Mouse (Mus musculus) gonadal fat pad, adult 2 months (tissue): Measurements from ENCODE around the gene Irak4. TPM values are rescaled to one million over a fixed set of nuclear protein-coding genes. Genes with fewer than 3 reads are reported as not detected.

Source experiments
- DNase-seq: peaks from one replicate; pipeline ENCODE4 v3.0.0-alpha.2; 2012; ENCODE audit warnings: low read depth
- polyA plus RNA-seq: library from polyadenylated mRNA; depleted of rRNA; stranded (reverse); fragments of >200 nt; gene quantifications from 2 replicates; pipeline ENCODE4 v1.2.3, GENCODE M21; 2012; rRNA removed

Gene Irak4
- polyA plus RNA-seq, 1 experiment = 8.7 TPM

DNA sequence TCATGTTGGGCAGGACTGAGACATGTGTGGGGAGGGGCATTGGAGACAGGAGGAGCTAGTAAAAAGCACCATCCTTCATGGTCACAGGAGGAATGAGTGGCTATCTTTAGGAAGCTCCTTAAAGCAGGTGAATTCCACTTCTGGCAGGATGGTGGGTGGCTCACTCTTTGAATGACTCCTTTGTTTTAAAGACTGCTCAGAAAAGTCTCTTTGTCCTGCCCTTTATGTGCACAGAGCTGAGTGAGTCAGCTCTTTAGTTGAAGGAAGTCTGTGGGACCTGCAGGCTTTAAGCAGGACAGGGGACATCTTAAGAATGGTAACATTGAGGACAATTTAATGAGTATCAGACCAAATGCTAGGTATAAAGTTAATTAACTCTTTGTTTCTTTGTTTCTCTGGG lies 77.5 kb downstream of the Irak4 start:
- no peak for DNase-seq

DNA sequence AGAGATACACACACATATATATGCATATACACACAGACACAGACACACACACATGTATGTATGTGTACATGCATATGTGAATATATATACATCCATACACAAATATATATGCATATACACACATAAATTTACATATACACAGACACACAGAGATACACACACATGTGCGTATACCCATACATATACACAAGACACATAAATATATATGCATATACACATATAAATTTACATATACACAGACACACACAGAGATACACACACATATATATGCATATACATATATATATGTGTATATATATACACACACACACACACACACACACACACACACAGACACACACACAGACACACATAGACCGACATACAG lies 85.0 kb downstream of the Irak4 start:
- no peak for DNase-seq

DNA sequence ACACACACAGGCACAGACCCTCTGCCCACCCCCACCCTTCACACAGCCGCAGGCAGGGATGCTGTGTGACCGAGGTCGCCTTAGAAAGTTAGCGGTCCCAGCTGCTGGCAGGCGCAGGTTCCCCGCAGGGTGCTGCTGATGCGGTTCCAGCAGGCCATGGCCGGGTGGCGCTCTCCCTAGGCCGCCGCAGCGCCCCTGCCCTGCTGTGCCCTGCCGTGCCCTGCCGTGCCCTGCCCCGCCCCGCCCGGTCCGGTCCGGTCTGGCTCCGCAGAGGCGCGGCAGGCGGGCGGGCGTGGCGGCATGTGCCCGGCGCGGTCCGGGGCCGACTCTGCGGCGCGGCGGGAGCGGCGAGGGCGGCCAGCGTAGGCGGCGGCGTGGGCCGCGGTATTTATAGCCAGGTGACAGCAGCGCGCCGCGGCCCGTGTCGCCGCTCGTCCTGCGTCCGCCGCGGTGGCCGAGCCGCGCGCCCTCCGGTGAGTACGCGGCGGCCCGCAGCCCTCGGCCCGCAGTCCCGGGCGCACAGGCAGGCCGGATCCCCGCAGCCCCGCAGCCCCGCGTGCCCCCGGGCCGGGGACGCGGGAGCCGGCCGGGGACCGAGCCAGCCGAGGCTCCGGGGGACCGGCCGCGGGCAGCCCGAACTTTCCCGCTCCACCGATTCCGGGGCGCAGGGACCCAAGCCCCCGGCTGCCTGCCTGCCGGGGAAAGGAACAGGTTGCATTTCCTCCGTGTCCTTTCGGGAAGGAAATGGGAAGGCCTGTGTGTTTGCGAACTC lies 85.6 kb downstream of the Irak4 start, which contains the start of gene Tmem117:
TSS of gene Tmem117 (plus strand) at position 403 of the 772 bp plus-strand sequence.
- no peak for DNase-seq

DNA sequence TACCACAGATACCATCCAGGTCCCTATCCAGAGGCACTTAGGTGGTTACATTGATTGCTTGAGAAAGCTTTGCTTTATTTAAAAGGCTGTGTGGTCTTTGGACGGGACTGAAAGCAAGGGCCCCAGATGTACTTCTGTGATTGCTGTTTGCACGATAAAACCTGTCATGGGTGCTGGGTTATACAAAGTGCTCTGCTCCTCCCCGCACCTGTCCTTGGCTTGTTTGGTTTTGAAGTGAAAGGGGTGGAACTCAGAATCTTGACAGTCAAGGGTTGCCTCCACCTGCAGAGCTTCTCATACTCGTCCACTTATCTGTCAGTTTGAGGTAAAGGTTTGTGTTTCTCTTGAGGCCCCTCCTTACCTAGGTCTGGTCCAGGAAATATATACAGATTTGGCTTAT lies 87.1 kb downstream of the Irak4 start:
- DNase-seq = no peak

Other genes starting within 250 kb of the Irak4 start
- 0.41 and 0.49 TPM in 2 replicates for gene Adamts20, start 78.2 kb upstream of the Irak4 start, polyA plus RNA-seq
- gene Pus7l, start 96 bp upstream of the Irak4 start, polyA plus RNA-seq = 2.1 and 2.8 TPM in 2 replicates
- 43.3 and 48.5 TPM in 2 replicates for gene Twf1, start 46.2 kb downstream of the Irak4 start, polyA plus RNA-seq
- gene Tmem117, start 85.6 kb downstream of the Irak4 start, polyA plus RNA-seq = 1.1 and 1.2 TPM in 2 replicates